Mouse (Mus musculus) forebrain, embryonic 12.5 days (tissue): ENCODE results near the gene Ankrd10. TPM values are rescaled to one million over a fixed set of nuclear protein-coding genes. Genes with fewer than 3 reads are reported as not detected.

Experiments
- ATAC-seq: fragments of 200-750 bp; cut with Nextera tagmentation; 2 replicates; pipeline ENCODE4 v1.8.0; 2017; ENCODE audit warnings: moderate TSS enrichment; ENCODE audit not compliant: low FRiP score
- H3K27ac ChIP-seq: fragments of 300-500 bp; sonication (generic); 2 replicates; pipeline ENCODE4 v1.5.1; 2016; ENCODE audit warnings: mild to moderate bottlenecking
- H3K27me3 ChIP-seq: fragments of 300-500 bp; sonication (generic); 2 replicates; pipeline ENCODE4 v1.6.1; 2016; ENCODE audit warnings: mild to moderate bottlenecking
- H3K36me3 ChIP-seq: fragments of 300-500 bp; sonication (generic); replicated peaks from 2 replicates; pipeline ENCODE4 v1.6.1; 2016; ENCODE audit warnings: mild to moderate bottlenecking
- H3K4me1 ChIP-seq: fragments of 300-500 bp; sonication (generic); 2 replicates; pipeline ENCODE4 v1.6.1; 2016
- H3K4me2 ChIP-seq: fragments of 300-500 bp; sonication (generic); 2 replicates; pipeline ENCODE4 v1.6.1; 2016; ENCODE audit warnings: mild to moderate bottlenecking, moderate library complexity
- H3K4me3 ChIP-seq: fragments of 300-500 bp; sonication (generic); replicated peaks from 2 replicates; pipeline ENCODE4 v1.5.1; 2016; ENCODE audit warnings: mild to moderate bottlenecking
- H3K9ac ChIP-seq: fragments of 300-500 bp; sonication (generic); 2 replicates; pipeline ENCODE4 v1.6.1; 2016; ENCODE audit warnings: mild to moderate bottlenecking
- H3K9me3 ChIP-seq: fragments of 300-500 bp; sonication (generic); 2 replicates; pipeline ENCODE4 v1.6.1; 2016
- WGBS: fragments of 180-500 bp; shearing (Covaris S2); methylation state at CpG from one replicate; pipeline ENCODE4 v1.1.7; 2016; 5-methylcytosine and 5-hydroxymethylcytosine counted together
- polyA plus RNA-seq: library from polyadenylated mRNA; unstranded; fragments of >200 nt; fragmentation: Nextera tagmentation; extraction: Ambion mirVana; gene quantifications from 2 replicates; pipeline ENCODE4 v1.2.1, GENCODE M21; 2016

The Ankrd10 gene
- polyA plus RNA-seq, 1 experiment from 2014 or later, result 145 TPM

GRCm38 (mm10) chr8:11633414-11633813 lies 2.1 kb downstream of the Ankrd10 start:
- Histone ChIP-seq H3K27me3 (no peaks in the 10 kb centered on the region), H3K4me2 (peak overlapping the region; percentile 80), H3K9ac (peak overlapping the region; percentile 96), H3K9me3 (no peaks in the 10 kb centered on the region), H3K27ac (peak overlapping the region; percentile 48; the same call in 1 of the 2 replicates), H3K36me3 (peaks cover 36% of the 10 kb centered on the region), H3K4me3 (peak overlapping the region; percentile 92), H3K4me1 (peaks cover 30% of the 10 kb centered on the region)
- 70% methylated on average over 7 of the region's 7 CpGs for WGBS
- ATAC-seq, result no peak

GRCm38 (mm10) chr8:11632406-11632805 lies 3.2 kb downstream of the Ankrd10 start:
- Histone ChIP-seq H3K9ac (no peak overlapping the region), H3K36me3 (peaks cover 45% of the 10 kb centered on the region), H3K27ac (no peak overlapping the region), H3K9me3 (no peaks in the 10 kb centered on the region), H3K27me3 (no peaks in the 10 kb centered on the region), H3K4me2 (no peak overlapping the region), H3K4me1 (peaks cover 30% of the 10 kb centered on the region), H3K4me3 (no peak overlapping the region)
- ATAC-seq, result no peak
- WGBS, result 38% methylated on average over 2 of the region's 2 CpGs

- WGBS, result 89% methylated on average over 5 of the region's 5 CpGs
These were observed 6.4 kb downstream of the Ankrd10 start for GRCm38 (mm10) chr8:11629206-11629605.

GRCm38 (mm10) chr8:11628506-11629132 lies 6.9 kb downstream of the Ankrd10 start:
- Histone ChIP-seq H3K4me1 (peaks cover 14% of the 10 kb centered on the region), H3K9ac (no peak overlapping the region), H3K4me2 (no peak overlapping the region), H3K9me3 (no peaks in the 10 kb centered on the region), H3K4me3 (no peak overlapping the region), H3K27me3 (no peaks in the 10 kb centered on the region), H3K36me3 (peaks cover 64% of the 10 kb centered on the region), H3K27ac (no peak overlapping the region)
- WGBS, result 78% methylated on average over 7 of the region's 7 CpGs
- ATAC-seq, result no peak

More at GRCm38 (mm10) chr8:11629206-11629605, 6.4 kb downstream of the Ankrd10 start:
- no peak overlapping the region for H3K4me2 ChIP-seq
- H3K27ac ChIP-seq, result no peak overlapping the region
- no peak overlapping the region for H3K4me3 ChIP-seq
- peaks cover 19% of the 10 kb centered on the region for H3K4me1 ChIP-seq
- peaks cover 64% of the 10 kb centered on the region for H3K36me3 ChIP-seq
- no peaks in the 10 kb centered on the region for H3K9me3 ChIP-seq
- H3K27me3 ChIP-seq, result no peaks in the 10 kb centered on the region
- no peak overlapping the region for H3K9ac ChIP-seq
- no peak for ATAC-seq

GRCm38 (mm10) chr8:11627717-11628116 lies 7.8 kb downstream of the Ankrd10 start:
- Histone ChIP-seq H3K9me3 (no peaks in the 10 kb centered on the region), H3K9ac (no peak overlapping the region), H3K36me3 (peaks cover 70% of the 10 kb centered on the region), H3K27me3 (no peaks in the 10 kb centered on the region), H3K4me2 (no peak overlapping the region), H3K4me3 (no peak overlapping the region), H3K27ac (no peak overlapping the region), H3K4me1 (peaks cover 5% of the 10 kb centered on the region)
- 84% methylated on average over 9 of the region's 9 CpGs for WGBS
- ATAC-seq, result no peak

- Histone ChIP-seq H3K27me3 (no peaks in the 10 kb centered on the region), H3K36me3 (peaks cover 72% of the 10 kb centered on the region), H3K4me3 (no peak overlapping the region), H3K4me2 (no peak overlapping the region), H3K9ac (no peak overlapping the region), H3K9me3 (no peaks in the 10 kb centered on the region), H3K27ac (no peak overlapping the region), H3K4me1 (no peaks in the 10 kb centered on the region)
- ATAC-seq, result no peak
- WGBS, result 83% methylated on average over 4 of the region's 4 CpGs
These were observed 10.5 kb downstream of the Ankrd10 start for GRCm38 (mm10) chr8:11625084-11625483.

- Histone ChIP-seq H3K9ac (no peak overlapping the region), H3K36me3 (peaks cover 80% of the 10 kb centered on the region), H3K9me3 (no peaks in the 10 kb centered on the region), H3K4me2 (no peak overlapping the region), H3K27me3 (no peaks in the 10 kb centered on the region), H3K4me1 (no peaks in the 10 kb centered on the region; the same call in 1 of the 2 replicates), H3K27ac (no peak overlapping the region), H3K4me3 (no peak overlapping the region)
- no peak for ATAC-seq
- WGBS, result 89% methylated on average over 3 of the region's 3 CpGs
These were observed 16.5 kb downstream of the Ankrd10 start for GRCm38 (mm10) chr8:11619091-11619490.

GRCm38 (mm10) chr8:11618063-11618462 lies 17.5 kb downstream of the Ankrd10 start:
- ATAC-seq, result no peak
- peaks cover 85% of the 10 kb centered on the region for H3K36me3 ChIP-seq
- H3K27me3 ChIP-seq, result no peaks in the 10 kb centered on the region
- no peaks in the 10 kb centered on the region for H3K9me3 ChIP-seq
- 87% methylated on average over 2 of the region's 2 CpGs for WGBS
- no peak overlapping the region for H3K9ac ChIP-seq
- no peak overlapping the region for H3K27ac ChIP-seq
- H3K4me1 ChIP-seq, result no peaks in the 10 kb centered on the region; the same call in 1 of the 2 replicates
- H3K4me3 ChIP-seq, result no peak overlapping the region
- no peak overlapping the region for H3K4me2 ChIP-seq

GRCm38 (mm10) chr8:11616294-11616693 lies 19.3 kb downstream of the Ankrd10 start:
- H3K27ac ChIP-seq, result no peak overlapping the region
- no peak overlapping the region for H3K4me2 ChIP-seq
- H3K4me3 ChIP-seq, result no peak overlapping the region
- H3K36me3 ChIP-seq, result peaks cover 86% of the 10 kb centered on the region
- H3K27me3 ChIP-seq, result no peaks in the 10 kb centered on the region
- no peak for ATAC-seq
- no peak overlapping the region for H3K9ac ChIP-seq
- no peaks in the 10 kb centered on the region for H3K9me3 ChIP-seq
- H3K4me1 ChIP-seq, result no peaks in the 10 kb centered on the region; the same call in 1 of the 2 replicates
- 19% methylated on average over 1 of the region's 1 CpGs for WGBS

- no peak for ATAC-seq
- Histone ChIP-seq H3K4me3 (no peak overlapping the region), H3K9ac (no peak overlapping the region), H3K36me3 (peaks cover 86% of the 10 kb centered on the region), H3K4me2 (no peak overlapping the region), H3K4me1 (no peaks in the 10 kb centered on the region; the same call in 1 of the 2 replicates), H3K27me3 (no peaks in the 10 kb centered on the region), H3K27ac (no peak overlapping the region), H3K9me3 (0 out of 2 replicates have a peak, but pooled peaks cover 2% of the 10 kb centered on the region)
- 89% methylated on average over 6 of the region's 6 CpGs for WGBS
These were observed 21.3 kb downstream of the Ankrd10 start for GRCm38 (mm10) chr8:11614126-11614835.

GRCm38 (mm10) chr8:11608848-11609247 lies 26.7 kb downstream of the Ankrd10 start:
- no peak overlapping the region for H3K27ac ChIP-seq
- ATAC-seq, result no peak
- 97% methylated on average over 9 of the region's 9 CpGs for WGBS
- H3K9ac ChIP-seq, result no peak overlapping the region
- H3K4me2 ChIP-seq, result no peak overlapping the region
- H3K4me1 ChIP-seq, result no peaks in the 10 kb centered on the region
- peaks cover 5% of the 10 kb centered on the region; the same call in 1 of the 2 replicates for H3K9me3 ChIP-seq
- H3K36me3 ChIP-seq, result peaks cover 73% of the 10 kb centered on the region
- H3K4me3 ChIP-seq, result no peak overlapping the region
- H3K27me3 ChIP-seq, result no peaks in the 10 kb centered on the region

GRCm38 (mm10) chr8:11602006-11602680 lies 33.4 kb downstream of the Ankrd10 start:
- WGBS, result 43% methylated on average over 14 of the region's 14 CpGs
- H3K27ac ChIP-seq, result no peak overlapping the region
- H3K4me3 ChIP-seq, result no peak overlapping the region
- ATAC-seq, result peak; percentile 58; the same call in 1 of the 2 replicates
- H3K9ac ChIP-seq, result no peak overlapping the region
- peaks cover 10% of the 10 kb centered on the region for H3K36me3 ChIP-seq
- H3K27me3 ChIP-seq, result no peaks in the 10 kb centered on the region
- no peak overlapping the region for H3K4me2 ChIP-seq
- no peaks in the 10 kb centered on the region for H3K4me1 ChIP-seq
- peaks cover 3% of the 10 kb centered on the region; the same call in 1 of the 2 replicates for H3K9me3 ChIP-seq
